Mouse (Mus musculus): Measurements from ENCODE around the gene N4bp1. TPM values are rescaled to one million over a fixed set of nuclear protein-coding genes. Genes with fewer than 3 reads are reported as not detected.

N4bp1 gene
- polyA plus RNA-seq, 1 experiment, result 23.5 TPM

GRCm38 (mm10) chr8:86819426-86819825 lies 65.6 kb downstream of the N4bp1 start:
- DNase-seq (ENCODE audit: low read depth), result no peak
- TF ChIP-seq CTCF (IDR thresholded peaks at IDR 0.05; ENCODE audit: borderline replicate concordance, extremely low read depth, insufficient read depth, insufficient read length), result no peak
- no peak for TF ChIP-seq POLR2A (IDR thresholded peaks at IDR 0.05; ENCODE audit: borderline replicate concordance, extremely low read depth, insufficient read depth, insufficient read length, poor library complexity, severe bottlenecking)

DNA sequence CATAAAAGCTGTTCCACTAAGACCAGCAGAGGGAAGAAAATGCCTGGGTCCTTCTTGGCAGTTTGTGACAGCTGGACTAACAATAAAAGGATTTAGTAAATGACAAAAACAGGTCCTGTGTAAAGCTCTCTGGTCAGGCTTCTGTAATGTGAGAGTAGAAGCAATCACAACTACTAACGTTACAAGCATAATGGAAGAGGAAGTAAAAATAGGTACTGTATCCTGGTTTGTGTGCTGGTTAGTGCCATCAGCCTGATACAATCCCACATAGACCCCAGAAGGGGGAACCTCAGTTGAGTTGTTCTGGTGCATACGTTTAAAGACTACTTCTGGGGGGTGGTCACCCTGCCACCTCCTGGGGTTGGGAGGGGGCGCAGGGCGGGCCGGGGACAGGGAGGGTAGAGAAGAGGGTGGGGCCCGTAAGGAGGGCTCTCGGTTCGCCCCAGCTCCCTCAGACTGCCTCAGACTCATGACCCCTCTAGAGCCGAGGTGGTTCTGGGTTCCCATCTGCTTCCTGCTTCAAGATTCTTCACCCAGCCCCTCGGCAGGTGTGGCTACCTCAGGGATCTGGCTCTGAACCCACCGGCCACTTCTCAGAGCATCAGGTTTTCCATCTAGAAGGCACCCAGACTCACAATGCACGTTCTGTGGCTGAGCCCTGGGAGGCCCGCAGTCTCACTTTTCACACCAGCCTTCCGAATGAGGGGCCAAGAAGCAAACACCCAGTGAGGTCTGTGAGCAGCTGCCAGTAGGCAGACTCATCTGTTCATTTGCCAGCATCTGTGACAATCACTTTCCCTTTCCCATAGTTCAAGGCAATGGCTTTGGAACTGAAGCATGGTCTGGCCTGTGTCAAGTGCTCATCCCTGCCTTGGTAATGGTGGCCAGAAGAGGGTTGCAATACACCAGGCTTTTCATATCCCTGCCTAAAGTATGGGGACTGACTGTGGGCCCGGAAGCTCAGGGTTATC lies 75.8 kb downstream of the N4bp1 start:
- DNase-seq (ENCODE audit: low read depth), result no peak
- TF ChIP-seq POLR2A (IDR thresholded peaks at IDR 0.05; ENCODE audit: borderline replicate concordance, extremely low read depth, insufficient read depth, insufficient read length, poor library complexity, severe bottlenecking), result no peak
- no peak for TF ChIP-seq CTCF (IDR thresholded peaks at IDR 0.05; ENCODE audit: borderline replicate concordance, extremely low read depth, insufficient read depth, insufficient read length)

GRCm38 (mm10) chr8:86808239-86808638 lies 76.8 kb downstream of the N4bp1 start:
- no peak for DNase-seq (ENCODE audit: low read depth)
- TF ChIP-seq POLR2A (IDR thresholded peaks at IDR 0.05; ENCODE audit: borderline replicate concordance, extremely low read depth, insufficient read depth, insufficient read length, poor library complexity, severe bottlenecking) (no peak), CTCF (IDR thresholded peaks at IDR 0.05; ENCODE audit: borderline replicate concordance, extremely low read depth, insufficient read depth, insufficient read length) (peak; percentile 13; the same call in 1 of the 2 replicates)

DNA sequence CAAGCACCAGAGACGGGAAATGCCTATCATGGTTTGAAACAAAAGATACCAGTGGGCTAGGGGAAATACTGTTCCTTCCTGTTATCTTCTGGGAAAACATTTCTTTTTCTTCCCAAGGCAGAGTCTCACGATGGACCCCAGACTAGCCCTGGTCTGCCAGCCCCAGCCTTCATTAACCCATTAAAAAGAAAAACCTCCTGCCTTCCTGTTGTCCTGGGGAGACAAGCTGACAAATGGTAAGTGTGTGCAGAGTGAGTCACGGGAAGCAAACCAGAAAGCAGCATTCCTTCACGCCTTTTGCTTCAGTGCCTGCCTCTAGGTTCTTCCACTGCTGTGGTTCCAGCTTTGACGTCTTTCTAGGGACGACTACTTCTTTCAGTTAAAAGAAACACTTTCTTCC lies 83.1 kb downstream of the N4bp1 start:
- DNase-seq (ENCODE audit: low read depth), result no peak
- no peak for TF ChIP-seq CTCF (IDR thresholded peaks at IDR 0.05; ENCODE audit: borderline replicate concordance, extremely low read depth, insufficient read depth, insufficient read length)
- no peak for TF ChIP-seq POLR2A (IDR thresholded peaks at IDR 0.05; ENCODE audit: borderline replicate concordance, extremely low read depth, insufficient read depth, insufficient read length, poor library complexity, severe bottlenecking)

GRCm38 (mm10) chr8:86800966-86801365 lies 84.1 kb downstream of the N4bp1 start:
- DNase-seq (ENCODE audit: low read depth), result no peak
- TF ChIP-seq POLR2A (IDR thresholded peaks at IDR 0.05; ENCODE audit: borderline replicate concordance, extremely low read depth, insufficient read depth, insufficient read length, poor library complexity, severe bottlenecking) (no peak), CTCF (IDR thresholded peaks at IDR 0.05; ENCODE audit: borderline replicate concordance, extremely low read depth, insufficient read depth, insufficient read length) (no peak)

- no peak for DNase-seq (ENCODE audit: low read depth)
- TF ChIP-seq POLR2A (IDR thresholded peaks at IDR 0.05; ENCODE audit: borderline replicate concordance, extremely low read depth, insufficient read depth, insufficient read length, poor library complexity, severe bottlenecking), result no peak
- no peak for TF ChIP-seq CTCF (IDR thresholded peaks at IDR 0.05; ENCODE audit: borderline replicate concordance, extremely low read depth, insufficient read depth, insufficient read length)
These were observed 86.9 kb downstream of the N4bp1 start for GRCm38 (mm10) chr8:86798141-86798540.

GRCm38 (mm10) chr8:86797705-86798104 lies 87.4 kb downstream of the N4bp1 start:
- TF ChIP-seq POLR2A (IDR thresholded peaks at IDR 0.05; ENCODE audit: borderline replicate concordance, extremely low read depth, insufficient read depth, insufficient read length, poor library complexity, severe bottlenecking) (no peak), CTCF (IDR thresholded peaks at IDR 0.05; ENCODE audit: borderline replicate concordance, extremely low read depth, insufficient read depth, insufficient read length) (no peak)
- no peak for DNase-seq (ENCODE audit: low read depth)

DNA sequence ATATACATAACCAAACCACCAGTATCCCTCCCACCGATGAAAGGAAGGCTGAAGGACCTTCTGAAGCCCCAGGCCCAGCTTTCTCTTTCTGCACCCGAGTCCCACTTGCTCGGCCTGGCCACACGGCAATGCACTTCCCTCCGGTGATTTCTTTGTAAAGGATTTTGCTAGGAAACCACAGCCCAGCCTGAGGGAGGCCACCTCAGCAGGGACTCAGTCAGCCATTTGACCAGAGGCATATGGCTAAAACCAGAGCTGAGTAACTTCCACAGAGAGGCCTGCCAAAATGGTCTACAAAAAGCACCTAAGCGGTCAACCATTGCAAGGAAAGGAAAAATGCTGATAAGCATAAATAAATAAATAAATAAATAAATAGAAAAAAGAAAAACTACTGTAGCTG lies 90.3 kb downstream of the N4bp1 start:
- DNase-seq (ENCODE audit: low read depth), result no peak

DNA sequence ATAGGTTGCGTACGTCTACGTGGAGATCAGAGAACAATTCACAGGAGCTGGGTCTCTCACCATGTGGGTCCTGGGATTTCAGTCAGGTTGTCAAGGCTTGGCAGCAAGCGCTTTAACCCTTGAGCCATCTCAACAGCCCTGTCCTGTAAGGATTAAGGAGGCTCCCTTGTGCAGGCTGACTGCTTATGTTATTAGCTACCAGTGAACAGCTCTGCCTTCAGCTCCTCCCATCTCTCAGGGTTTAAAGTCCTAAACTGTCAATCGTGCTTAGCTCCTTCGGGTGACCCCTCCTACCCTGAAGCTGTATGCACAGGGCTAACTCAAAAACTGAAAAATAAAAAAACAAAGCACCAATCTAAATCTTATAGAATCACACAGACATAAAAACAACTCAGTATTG lies 93.5 kb downstream of the N4bp1 start:
- no peak for DNase-seq (ENCODE audit: low read depth)
- TF ChIP-seq CTCF (IDR thresholded peaks at IDR 0.05; ENCODE audit: borderline replicate concordance, extremely low read depth, insufficient read depth, insufficient read length), result no peak
- no peak for TF ChIP-seq POLR2A (IDR thresholded peaks at IDR 0.05; ENCODE audit: borderline replicate concordance, extremely low read depth, insufficient read depth, insufficient read length, poor library complexity, severe bottlenecking)

More for the DNA sequence above, 90.3 kb downstream of the N4bp1 start:
- TF ChIP-seq POLR2A (IDR thresholded peaks at IDR 0.05; ENCODE audit: borderline replicate concordance, extremely low read depth, insufficient read depth, insufficient read length, poor library complexity, severe bottlenecking) (no peak), CTCF (IDR thresholded peaks at IDR 0.05; ENCODE audit: borderline replicate concordance, extremely low read depth, insufficient read depth, insufficient read length) (no peak)

GRCm38 (mm10) chr8:86789576-86789975 lies 95.5 kb downstream of the N4bp1 start:
- no peak for TF ChIP-seq CTCF (IDR thresholded peaks at IDR 0.05; ENCODE audit: borderline replicate concordance, extremely low read depth, insufficient read depth, insufficient read length)
- TF ChIP-seq POLR2A (IDR thresholded peaks at IDR 0.05; ENCODE audit: borderline replicate concordance, extremely low read depth, insufficient read depth, insufficient read length, poor library complexity, severe bottlenecking), result no peak

GRCm38 (mm10) chr8:86787891-86788420 lies 97.1 kb downstream of the N4bp1 start:
- DNase-seq (ENCODE audit: low read depth), result peak; percentile 20
- TF ChIP-seq POLR2A (IDR thresholded peaks at IDR 0.05; ENCODE audit: borderline replicate concordance, extremely low read depth, insufficient read depth, insufficient read length, poor library complexity, severe bottlenecking), result no peak
- TF ChIP-seq CTCF (IDR thresholded peaks at IDR 0.05; ENCODE audit: borderline replicate concordance, extremely low read depth, insufficient read depth, insufficient read length), result no peak

More at GRCm38 (mm10) chr8:86789576-86789975, 95.5 kb downstream of the N4bp1 start:
- no peak for DNase-seq (ENCODE audit: low read depth)

All from brain, embryonic 14.5 days (tissue).